Mouse (Mus musculus) cerebellum, adult 11-12 months (tissue): Measurements from ENCODE around the gene Tnxb.
A peak's percentile ranks its signal among the peaks of the same experiment; 100 is the strongest.

Source experiments
- DNase-seq: peaks from one replicate; pipeline ENCODE4 v3.0.0; 2022

Tnxb gene

GRCm38 (mm10) chr17:34644608-34645007 lies 25.7 kb upstream of the Tnxb start, which contains the start of gene Fkbpl:
Gene Fkbpl, plus strand, starts transcription at chr17:34644764.
- peak; percentile 96 for DNase-seq

DNA sequence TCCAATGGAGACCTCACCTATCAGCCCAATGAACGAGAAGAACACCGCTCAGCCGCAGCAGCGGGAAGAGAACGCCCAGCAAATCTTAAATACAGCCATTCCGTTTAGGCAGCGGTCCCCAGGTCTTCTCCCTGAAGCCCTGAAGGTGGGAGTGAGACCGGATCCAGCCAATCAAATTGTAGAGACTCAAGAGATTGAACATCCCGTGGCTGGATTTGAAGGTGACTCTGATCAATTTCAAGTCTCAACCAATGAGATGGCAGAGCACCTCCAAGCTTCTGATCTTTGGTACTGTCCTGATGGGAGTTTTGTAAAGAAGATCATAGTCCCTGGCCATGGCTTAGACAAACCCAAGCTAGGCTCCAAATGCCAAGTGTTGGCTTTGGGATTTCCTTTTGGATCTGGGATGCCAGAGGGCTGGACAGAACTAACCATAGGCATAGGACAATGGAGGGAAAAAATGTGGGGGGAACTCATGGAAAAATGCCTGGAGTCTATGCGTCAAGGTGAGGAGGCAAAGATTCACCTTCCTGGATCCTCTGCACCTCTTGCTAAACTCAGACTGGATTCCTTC lies 25.0 kb upstream of the Tnxb start:
- DNase-seq, result peak; percentile 48

DNA sequence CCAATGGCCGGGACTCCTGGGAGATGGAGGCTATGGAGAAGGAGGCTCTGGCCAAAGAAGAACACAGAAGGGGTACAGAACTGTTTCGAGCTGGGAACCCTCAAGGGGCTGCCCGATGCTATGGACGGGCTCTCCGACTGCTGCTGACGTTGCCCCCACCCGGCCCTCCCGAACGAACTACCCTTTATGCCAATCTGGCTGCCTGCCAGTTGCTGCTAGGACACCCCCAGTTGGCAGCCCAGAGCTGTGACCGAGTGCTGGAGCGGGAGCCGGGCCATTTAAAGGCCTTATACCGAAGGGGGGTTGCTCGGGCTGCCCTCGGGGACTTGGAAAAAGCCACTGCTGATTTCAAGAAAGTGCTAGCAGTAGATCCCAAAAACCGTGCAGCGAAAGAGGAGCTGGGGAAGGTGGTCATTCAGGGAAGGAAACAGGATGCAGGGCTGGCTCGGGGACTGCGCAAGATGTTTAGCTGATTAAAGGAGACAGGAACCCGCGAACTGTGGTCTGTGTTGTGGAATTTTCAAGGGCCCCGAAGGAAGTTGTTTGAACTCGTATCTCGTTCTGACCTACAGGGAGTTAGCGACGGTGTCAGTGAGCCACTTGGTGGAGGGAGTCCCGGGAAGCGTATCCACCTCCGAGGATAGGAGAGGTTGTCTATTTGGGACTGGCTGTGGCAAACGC lies 24.4 kb upstream of the Tnxb start:
- peak; percentile 75 for DNase-seq

DNA sequence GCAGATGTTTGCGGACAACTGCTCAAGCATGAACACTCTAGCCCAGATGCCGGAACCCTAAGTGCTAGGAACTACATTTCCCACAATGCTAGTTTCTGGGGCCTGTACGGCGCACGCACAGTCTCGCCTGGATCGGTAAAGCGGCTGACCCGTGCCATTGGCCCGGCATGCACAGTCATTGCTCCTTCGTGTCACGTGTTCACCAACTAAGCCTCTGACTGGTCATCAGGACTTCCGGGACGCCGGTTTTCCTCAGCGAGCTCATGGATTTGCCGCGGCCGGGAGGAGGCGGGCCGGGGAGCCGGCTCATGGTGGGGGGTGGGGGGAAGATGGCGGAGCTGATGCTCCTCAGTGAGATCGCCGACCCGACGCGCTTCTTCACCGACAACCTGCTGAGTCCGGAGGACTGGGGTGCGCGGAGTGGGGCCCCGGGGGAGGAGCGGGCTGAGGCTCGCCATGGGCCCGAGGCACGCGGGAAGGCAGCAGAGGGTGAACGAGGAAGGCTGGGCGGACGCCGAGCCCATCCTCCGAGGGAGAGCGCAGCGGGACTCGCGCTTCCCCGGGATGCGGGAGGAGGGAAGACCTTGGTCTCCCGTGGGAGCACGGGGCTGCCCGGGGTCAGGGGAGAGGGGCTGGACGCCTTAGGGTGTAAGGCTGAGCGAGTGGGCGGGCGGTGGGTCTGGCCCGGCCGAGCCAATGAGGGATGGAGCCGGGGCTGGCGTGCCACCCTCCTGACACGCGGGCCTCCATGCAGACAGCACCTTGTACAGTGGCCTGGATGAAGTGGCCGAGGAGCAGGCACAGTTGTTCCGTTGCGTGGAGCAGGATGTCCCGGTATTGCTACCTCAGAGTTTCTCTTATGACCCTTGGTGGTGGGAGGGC lies 23.2 kb upstream of the Tnxb start, which contains the start of gene Atf6b:
Gene Atf6b (plus strand): TSS at position 241 of the 882 bp plus-strand sequence.
- peak; percentile 97 for DNase-seq

DNA sequence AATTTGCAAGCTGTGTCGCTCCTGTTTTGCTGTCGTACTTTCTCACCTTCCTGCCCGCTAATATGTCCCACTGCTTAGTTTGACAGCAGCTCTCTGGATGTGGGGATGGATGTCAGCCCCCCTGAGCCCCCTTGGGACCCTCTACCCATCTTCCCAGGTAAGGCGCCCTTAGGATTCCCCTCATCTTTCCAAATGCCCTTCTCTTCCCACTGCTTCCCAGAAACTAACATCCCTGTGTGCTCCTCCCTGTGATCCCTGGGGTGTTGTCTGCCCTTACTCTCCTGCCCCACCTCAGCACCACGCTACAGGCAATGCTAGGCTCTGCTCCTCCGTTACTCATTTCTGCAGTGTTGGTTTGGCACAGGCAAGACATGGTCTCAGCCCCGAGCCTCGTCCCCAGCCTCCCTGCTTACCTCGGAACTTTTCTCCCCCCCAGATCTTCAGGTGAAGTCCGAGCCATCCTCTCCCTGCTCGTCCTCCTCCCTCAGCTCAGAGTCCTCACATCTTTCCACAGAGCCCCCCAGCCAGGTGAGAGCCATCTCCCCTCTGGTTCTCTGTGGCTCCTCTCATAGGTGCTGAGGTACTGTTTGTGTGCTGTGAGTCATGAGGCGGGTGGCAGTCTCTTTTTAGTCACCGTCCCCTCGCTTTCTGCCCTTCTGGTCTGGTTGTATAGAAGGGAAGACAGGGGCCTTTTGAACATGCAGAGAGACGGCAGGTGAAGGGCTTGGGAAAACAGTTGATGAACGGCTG lies 22.0 kb upstream of the Tnxb start:
- DNase-seq, result peak; percentile 54

GRCm38 (mm10) chr17:34649106-34649864 lies 21.1 kb upstream of the Tnxb start:
- DNase-seq, result peak; percentile 42

- DNase-seq, result peak; percentile 46
These were observed 19.6 kb upstream of the Tnxb start for GRCm38 (mm10) chr17:34650781-34651180.

GRCm38 (mm10) chr17:34651507-34652221 lies 18.7 kb upstream of the Tnxb start:
- peak; percentile 43 for DNase-seq

DNA sequence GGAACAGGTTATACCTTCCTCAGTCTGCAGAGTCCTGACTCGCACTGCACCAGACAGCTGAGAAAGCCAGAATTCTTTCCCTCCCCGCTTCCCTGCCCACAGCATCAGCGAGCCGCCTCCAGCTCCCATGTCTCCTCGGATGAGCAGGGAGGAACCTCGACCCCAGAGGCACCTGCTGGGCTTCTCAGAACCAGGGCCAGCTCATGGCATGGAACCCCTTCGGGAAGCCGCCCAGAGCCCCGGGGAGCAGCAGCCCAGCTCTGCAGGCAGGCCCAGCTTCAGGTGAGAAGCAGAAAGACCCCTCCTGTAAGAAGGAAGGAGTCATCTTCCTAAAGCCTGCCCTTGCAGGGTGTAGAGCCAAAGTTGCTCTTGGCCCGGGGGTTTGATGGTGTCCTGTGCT lies 17.8 kb upstream of the Tnxb start:
- peak; percentile 26 for DNase-seq

GRCm38 (mm10) chr17:34652985-34653384 lies 17.4 kb upstream of the Tnxb start:
- DNase-seq, result peak; percentile 22

DNA sequence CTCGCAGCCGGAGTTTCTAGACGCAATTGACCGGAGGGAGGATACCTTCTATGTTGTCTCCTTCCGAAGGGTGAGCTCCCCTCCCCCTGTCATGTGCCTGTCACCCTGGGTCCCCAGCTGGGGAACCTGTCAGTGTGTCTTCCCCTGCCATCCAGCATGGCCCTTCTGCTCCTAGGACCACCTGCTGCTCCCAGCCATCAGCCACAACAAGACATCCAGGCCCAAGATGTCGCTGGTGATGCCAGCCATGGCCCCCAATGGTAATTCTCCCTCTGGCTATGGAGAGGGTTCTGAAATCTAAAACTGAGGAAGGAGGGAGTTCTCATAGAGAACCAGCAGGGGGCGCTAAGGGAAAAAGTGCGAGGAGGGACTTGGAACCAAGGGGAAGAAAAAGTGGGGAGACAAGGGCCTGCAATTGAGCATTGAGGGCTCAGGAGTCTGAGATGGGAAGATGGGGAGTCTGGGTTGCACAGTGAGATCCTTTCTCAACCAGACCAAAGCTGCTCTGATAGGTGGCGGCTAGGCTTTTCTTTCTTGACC lies 16.5 kb upstream of the Tnxb start:
- DNase-seq, result peak; percentile 48

- peak; percentile 44 for DNase-seq
These were observed 15.9 kb upstream of the Tnxb start for GRCm38 (mm10) chr17:34654392-34654791.

GRCm38 (mm10) chr17:34655160-34655559 lies 15.2 kb upstream of the Tnxb start:
- no peak for DNase-seq

- DNase-seq, result peak; percentile 60
These were observed 14.7 kb upstream of the Tnxb start for GRCm38 (mm10) chr17:34655581-34655991.

GRCm38 (mm10) chr17:34656666-34657065 lies 13.7 kb upstream of the Tnxb start:
- DNase-seq, result peak; percentile 20

- DNase-seq, result no peak
These were observed 13.1 kb upstream of the Tnxb start for GRCm38 (mm10) chr17:34657271-34657670.

GRCm38 (mm10) chr17:34658145-34658544 lies 12.2 kb upstream of the Tnxb start:
- DNase-seq, result no peak

DNA sequence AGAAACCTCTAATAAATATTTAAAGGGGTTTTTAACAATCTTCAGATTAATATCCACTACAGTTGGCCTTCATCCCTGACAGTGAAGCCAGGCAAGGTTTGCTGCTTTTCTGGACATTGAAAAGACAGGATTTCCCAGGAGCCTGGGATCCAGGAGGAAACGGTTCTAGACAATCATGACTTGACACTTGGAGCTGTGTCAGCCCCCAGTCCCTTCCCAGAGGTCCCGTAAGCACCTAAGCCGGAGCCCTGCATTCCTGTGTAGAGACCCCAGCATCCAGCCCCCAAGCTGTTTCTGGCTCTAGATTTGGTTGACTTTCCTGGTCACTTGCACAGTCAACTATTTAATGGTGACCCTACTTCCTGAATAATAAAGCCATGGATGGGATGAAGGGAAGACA lies 11.7 kb upstream of the Tnxb start:
- DNase-seq, result no peak

DNA sequence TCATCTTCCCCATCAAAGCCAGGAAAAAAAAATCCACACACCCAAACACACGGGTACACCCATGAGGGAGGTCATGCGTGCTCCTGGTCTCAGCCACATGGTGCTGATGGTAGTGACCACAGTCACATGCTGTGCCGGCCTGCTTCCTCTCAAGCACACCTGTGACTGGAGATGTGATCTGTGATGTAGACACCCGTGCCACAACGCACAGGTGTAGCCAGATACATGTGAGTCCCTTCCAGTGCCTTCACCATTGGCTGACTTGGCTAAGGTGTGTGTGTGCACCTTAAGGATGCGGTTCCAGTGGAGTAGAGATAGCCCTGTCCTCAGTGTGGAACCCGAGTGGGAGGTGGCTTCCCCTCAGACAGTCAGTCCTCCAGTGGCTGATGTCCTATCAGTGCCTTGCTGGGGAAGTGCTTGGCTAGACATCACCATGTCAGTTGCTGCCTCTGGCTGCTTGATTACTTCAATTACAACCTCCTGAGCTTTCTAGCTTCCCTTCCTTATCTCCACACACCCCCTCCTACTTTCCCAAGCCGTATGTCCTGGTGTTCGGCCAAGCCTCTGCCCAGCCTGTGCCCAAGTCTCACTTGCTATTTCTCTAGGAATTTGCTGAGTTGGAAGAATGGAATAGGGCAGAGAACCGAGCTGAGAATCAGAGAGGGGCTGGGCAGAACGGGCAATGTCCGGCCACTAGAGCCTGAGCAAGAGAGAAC lies 11.0 kb upstream of the Tnxb start:
- no peak for DNase-seq

- no peak for DNase-seq
These were observed 10.5 kb upstream of the Tnxb start for GRCm38 (mm10) chr17:34659897-34660214.
